Mouse (Mus musculus) left cerebral cortex, adult 11 months (tissue): ENCODE measurements at regions not wholly inside any gene's neighbourhood (a gene's known extent, or its start where the extent isn't known, plus 50 kb on each side); places are given as distances from the start of the nearest gene placed in this dataset.

ENCODE experiments used
- DNase-seq: peaks from one replicate; pipeline ENCODE4 v3.0.0; 2022; ENCODE audit warnings: low spot score

GRCm38 (mm10) chr13:25554962-25555361, 284.7 kb upstream of the Nrsn1 start:
- DNase-seq, result no peak

GRCm38 (mm10) chr13:25548551-25548950, 278.2 kb upstream of the Nrsn1 start:
- DNase-seq, result no peak

GRCm38 (mm10) chr13:25547150-25548145, 277.1 kb upstream of the Nrsn1 start:
- DNase-seq, result no peak

GRCm38 (mm10) chr13:25524094-25524493, 253.8 kb upstream of the Nrsn1 start:
- no peak for DNase-seq

- no peak for DNase-seq
Measured at GRCm38 (mm10) chr13:25507355-25507754, 237.1 kb upstream of the Nrsn1 start.

GRCm38 (mm10) chr13:25494492-25495034, 224.3 kb upstream of the Nrsn1 start:
- no peak for DNase-seq

- DNase-seq, result no peak
Measured at GRCm38 (mm10) chr13:25490036-25490435, 219.7 kb upstream of the Nrsn1 start.

GRCm38 (mm10) chr13:25483309-25483708, 213.0 kb upstream of the Nrsn1 start:
- no peak for DNase-seq

- DNase-seq, result no peak
Measured at GRCm38 (mm10) chr13:25451917-25452316, 181.6 kb upstream of the Nrsn1 start.

GRCm38 (mm10) chr13:25451357-25451861, 181.1 kb upstream of the Nrsn1 start:
- DNase-seq, result no peak

GRCm38 (mm10) chr13:25429701-25430418, 159.6 kb upstream of the Nrsn1 start:
- no peak for DNase-seq

- no peak for DNase-seq
Measured at GRCm38 (mm10) chr13:25403182-25403795, 133.0 kb upstream of the Nrsn1 start.

- DNase-seq, result no peak
Measured at GRCm38 (mm10) chr13:25402691-25403090, 132.4 kb upstream of the Nrsn1 start.

GRCm38 (mm10) chr13:25401936-25402504, 131.7 kb upstream of the Nrsn1 start:
- DNase-seq, result no peak

- DNase-seq, result no peak
Measured at GRCm38 (mm10) chr13:25392770-25393290, 122.5 kb upstream of the Nrsn1 start.

GRCm38 (mm10) chr13:25362627-25362967, 92.3 kb upstream of the Nrsn1 start:
- no peak for DNase-seq

GRCm38 (mm10) chr13:25361850-25362626, 91.7 kb upstream of the Nrsn1 start:
- DNase-seq, result peak; percentile 25

GRCm38 (mm10) chr13:25347558-25347957, 77.3 kb upstream of the Nrsn1 start:
- no peak for DNase-seq

- no peak for DNase-seq
Measured at GRCm38 (mm10) chr13:25343309-25343708, 73.0 kb upstream of the Nrsn1 start.

GRCm38 (mm10) chr13:25341826-25342225, 71.5 kb upstream of the Nrsn1 start:
- no peak for DNase-seq

GRCm38 (mm10) chr13:25333803-25334202, 63.5 kb upstream of the Nrsn1 start:
- no peak for DNase-seq
